Mouse (Mus musculus): ENCODE data around the gene Dolpp1. TPM values are rescaled to one million over a fixed set of nuclear protein-coding genes. Genes with fewer than 3 reads are reported as not detected.

The Dolpp1 gene
- total RNA-seq, 2 experiments from 2014 or later: 22.8 to 24.0 TPM

- peak overlapping the region; percentile 52 for H3K4me3 ChIP-seq
- TF ChIP-seq CTCF (conservative IDR thresholded peaks at IDR 0.05): no peak
- H3K27ac ChIP-seq: peak overlapping the region; percentile 98
- peak; percentile 69 to 88 for DNase-seq (ENCODE audit: low spot score in 2 of 2)
Measured at GRCm38 (mm10) chr2:30441518-30442497, 49.8 kb downstream of the Dolpp1 start.

- H3K27ac ChIP-seq: peak overlapping the region; percentile 98
- H3K4me3 ChIP-seq: peak overlapping the region; percentile 52
- no peak for TF ChIP-seq CTCF (conservative IDR thresholded peaks at IDR 0.05)
- no peak for DNase-seq (ENCODE audit: low spot score in 2 of 2)
Measured at GRCm38 (mm10) chr2:30442498-30442890, 50.4 kb downstream of the Dolpp1 start.

GRCm38 (mm10) chr2:30443281-30443680 is 51.2 kb downstream of the Dolpp1 start:
- no peak for DNase-seq (ENCODE audit: low spot score in 2 of 2)
- TF ChIP-seq CTCF (conservative IDR thresholded peaks at IDR 0.05): no peak
- Histone ChIP-seq H3K4me3 (no peak overlapping the region), H3K27ac (peak overlapping the region; percentile 98)

- no peak for DNase-seq (ENCODE audit: low spot score in 2 of 2)
- H3K27ac ChIP-seq: peak overlapping the region; percentile 98; the same call in 1 of the 2 replicates
- TF ChIP-seq CTCF (conservative IDR thresholded peaks at IDR 0.05): no peak
- no peak overlapping the region for H3K4me3 ChIP-seq
Measured at GRCm38 (mm10) chr2:30444006-30444405, 52.0 kb downstream of the Dolpp1 start.

- no peak for DNase-seq (ENCODE audit: low spot score in 2 of 2)
- H3K27ac ChIP-seq: peak overlapping the region; percentile 98; the same call in 1 of the 2 replicates
Measured at GRCm38 (mm10) chr2:30444450-30444849, 52.4 kb downstream of the Dolpp1 start.

GRCm38 (mm10) chr2:30445312-30445711 is 53.3 kb downstream of the Dolpp1 start:
- Histone ChIP-seq H3K4me3 (no peak overlapping the region), H3K27ac (0 out of 2 replicates have a peak overlapping the region, but pooled peaks have one; percentile 36)
- no peak for DNase-seq (ENCODE audit: low spot score in 2 of 2)
- TF ChIP-seq CTCF (conservative IDR thresholded peaks at IDR 0.05): no peak

More at GRCm38 (mm10) chr2:30444450-30444849, 52.4 kb downstream of the Dolpp1 start:
- H3K4me3 ChIP-seq: no peak overlapping the region
- no peak for TF ChIP-seq CTCF (conservative IDR thresholded peaks at IDR 0.05)

GRCm38 (mm10) chr2:30446891-30447826 is 55.1 kb downstream of the Dolpp1 start:
- no peak for DNase-seq (ENCODE audit: low spot score in 2 of 2)
- no peak overlapping the region for H3K4me3 ChIP-seq
- no peak for TF ChIP-seq CTCF (conservative IDR thresholded peaks at IDR 0.05)
- peak overlapping the region; percentile 80 for H3K27ac ChIP-seq

- H3K4me3 ChIP-seq: no peak overlapping the region
- TF ChIP-seq CTCF (conservative IDR thresholded peaks at IDR 0.05): no peak
- DNase-seq (ENCODE audit: low spot score in 2 of 2): no peak
- peak overlapping the region; percentile 80; the same call in 1 of the 2 replicates for H3K27ac ChIP-seq
Measured at GRCm38 (mm10) chr2:30448371-30448770, 56.3 kb downstream of the Dolpp1 start.

Small RNA genes lying within 50 kb of the gene (microRNA-seq; reads per million reads assigned to microRNA genes)
- 0 reads per million in 2 experiments for gene Gm47292

Other genes with a start within 250 kb of the Dolpp1 start
- gene Endog, start 220.8 kb upstream of the Dolpp1 start, total RNA-seq (2021): 10 to 100 TPM; 17.6 to 24.1 TPM
- gene Spout1, start 213.8 kb upstream of the Dolpp1 start, total RNA-seq (2021): 10 to 100 TPM; 35.4 to 40.0 TPM
- 10 to 100 TPM; 15.7 to 17.0 TPM for gene Kyat1, start 186.4 kb upstream of the Dolpp1 start, total RNA-seq (2021)
- 10 to 100 TPM; 56.8 to 59.3 TPM for gene Lrrc8a, start 154.5 kb upstream of the Dolpp1 start, total RNA-seq (2021)
- gene Gm28035, start 151.7 kb upstream of the Dolpp1 start, total RNA-seq (2021): 10 to 100 TPM in 1 of 2 experiments, 1 to 10 TPM in 1; 8.7 to 10.9 TPM
- gene Phyhd1, start 126.1 kb upstream of the Dolpp1 start, total RNA-seq (2021): 10 to 100 TPM; 21.5 to 22.2 TPM
- gene Gm28038, start 111.2 kb upstream of the Dolpp1 start, total RNA-seq (2021): not detected
- gene Dolk, start 105.9 kb upstream of the Dolpp1 start, total RNA-seq (2021): 10 to 100 TPM; 22.1 to 22.2 TPM
- 10 to 100 TPM; 19.0 to 25.9 TPM for gene Nup188, start 105.9 kb upstream of the Dolpp1 start, total RNA-seq (2021)
- 100 to 1,000 TPM; 287 to 288 TPM for gene Sh3glb2, start 32.9 kb upstream of the Dolpp1 start, total RNA-seq (2021)
- gene Miga2, start 28.0 kb upstream of the Dolpp1 start, total RNA-seq (2021): 100 to 1,000 TPM; 112 to 120 TPM
- 10 to 100 TPM; 50.9 to 51.6 TPM for gene Crat, start 23.6 kb downstream of the Dolpp1 start, total RNA-seq (2021)
- 100 to 1,000 TPM; 152 to 168 TPM for gene Ptpa, start 23.8 kb downstream of the Dolpp1 start, total RNA-seq (2021)
- 10 to 100 TPM; 12.2 to 13.1 TPM for gene Ier5l, start 82.0 kb downstream of the Dolpp1 start, total RNA-seq (2021)
- 10 to 100 TPM in 1 of 2 experiments, 1 to 10 TPM in 1; 7.8 to 11.3 TPM for gene Cstad, start 202.8 kb downstream of the Dolpp1 start, total RNA-seq (2021)